Mouse (Mus musculus): Measurements from ENCODE around the gene Wasf1. TPM values are rescaled to one million over a fixed set of nuclear protein-coding genes. Genes with fewer than 3 reads are reported as not detected.

The Wasf1 gene
- total RNA-seq (2021): 1 to 10 TPM; 1.4 to 1.8 TPM
- long read RNA-seq, experiment 1, partial matches to known transcripts: 1 of 2 reads
- long read RNA-seq, experiment 1, other reads (novel, unspliced or antisense): 0 of 2 reads
- long read RNA-seq, experiment 2, partial matches to known transcripts: 0 of 1 reads
- long read RNA-seq, experiment 2, other reads (novel, unspliced or antisense): 0 of 1 reads

DNA sequence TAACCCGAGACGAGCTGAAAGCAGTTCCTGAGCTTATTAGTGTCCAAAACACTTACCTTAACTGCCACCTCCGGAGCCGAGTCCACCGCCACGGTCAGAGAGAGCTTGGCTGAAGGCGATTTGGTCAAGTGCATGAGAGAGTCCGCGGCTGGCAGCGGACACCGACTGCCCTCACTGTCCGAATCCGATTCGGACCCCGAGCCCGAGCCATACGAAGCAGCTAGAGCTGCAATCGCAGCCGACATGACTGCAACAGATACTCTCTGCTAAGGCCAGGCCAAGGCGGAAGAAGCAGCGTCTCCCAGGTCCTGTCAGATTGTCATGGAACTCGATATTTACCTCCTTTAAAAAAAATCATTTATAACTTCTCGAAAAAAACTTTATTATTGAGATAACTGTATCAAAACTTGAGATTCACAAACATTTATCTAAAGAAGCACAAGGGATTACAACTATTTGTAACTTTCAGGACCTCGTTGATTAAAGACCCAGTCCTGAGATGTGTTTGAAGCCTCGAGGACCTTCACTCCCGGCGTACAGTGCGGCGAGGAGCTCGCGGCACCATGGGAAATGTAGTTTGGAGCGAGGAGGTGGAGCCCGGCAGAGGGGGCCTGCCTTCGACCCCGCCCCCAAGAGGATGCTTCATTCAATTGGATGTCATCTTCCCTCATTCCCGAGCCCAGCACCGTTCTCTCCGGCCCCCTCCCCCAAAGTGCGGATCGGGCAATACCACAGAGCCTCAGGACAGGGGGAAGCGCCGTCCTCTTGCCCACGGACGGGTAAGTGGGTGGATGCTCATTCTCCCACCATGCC, at the start of gene Wasf1, which contains the start of gene Cdc40:
Gene Wasf1, plus strand, starts transcription at position 645 of the 813 bp plus-strand sequence.
Gene Cdc40, minus strand, starts transcription at position 481 of the 813 bp plus-strand sequence.
- DNase-seq: peak; percentile 96
- intact Hi-C loops (cut with DNase I; ENCODE audit: low total_unique reads): no loop called here

DNA sequence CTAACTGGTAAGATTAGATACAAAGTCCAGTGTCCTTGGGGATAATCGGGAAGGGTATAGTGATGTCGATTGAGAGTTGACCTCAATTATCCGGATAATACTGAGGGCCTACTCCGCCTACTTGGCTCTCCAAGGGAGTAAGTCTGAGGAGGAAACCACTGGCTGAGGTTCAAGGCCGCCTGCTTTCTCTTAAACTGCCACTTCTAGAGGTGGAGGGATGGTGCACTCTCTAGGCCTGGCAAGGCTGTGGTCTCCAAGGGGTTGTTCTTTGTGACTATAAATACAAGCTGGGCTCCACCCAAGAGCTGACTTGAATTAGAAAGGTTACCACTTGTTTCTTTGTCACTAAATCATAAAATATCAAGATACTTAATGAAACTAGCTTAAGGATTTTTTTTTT, 43.2 kb upstream of the Wasf1 start:
- peak; percentile 24 for DNase-seq
- intact Hi-C loops (cut with DNase I; ENCODE audit: low total_unique reads): no loop called here

DNA sequence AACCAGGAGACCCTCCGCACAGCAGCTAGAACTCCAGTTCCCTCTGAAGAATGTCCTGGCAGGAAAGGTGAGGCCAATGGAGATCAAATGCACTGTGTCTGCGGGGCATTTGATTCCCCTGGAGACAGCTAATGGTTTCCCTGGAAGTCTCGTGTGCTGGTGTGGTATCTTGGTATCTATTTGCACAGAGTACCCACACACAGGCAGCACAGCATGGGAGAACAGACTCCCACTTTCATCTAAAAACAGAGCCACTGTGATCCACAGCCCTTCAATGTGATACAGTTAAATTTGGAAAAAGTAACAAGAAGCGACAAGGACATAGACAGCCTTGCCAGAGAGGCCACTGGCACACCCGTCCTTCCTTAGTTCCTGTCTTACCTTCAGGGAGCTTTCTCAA, 39.4 kb upstream of the Wasf1 start:
- intact Hi-C loops (cut with DNase I; ENCODE audit: low total_unique reads): no loop called here
- DNase-seq: no peak

DNA sequence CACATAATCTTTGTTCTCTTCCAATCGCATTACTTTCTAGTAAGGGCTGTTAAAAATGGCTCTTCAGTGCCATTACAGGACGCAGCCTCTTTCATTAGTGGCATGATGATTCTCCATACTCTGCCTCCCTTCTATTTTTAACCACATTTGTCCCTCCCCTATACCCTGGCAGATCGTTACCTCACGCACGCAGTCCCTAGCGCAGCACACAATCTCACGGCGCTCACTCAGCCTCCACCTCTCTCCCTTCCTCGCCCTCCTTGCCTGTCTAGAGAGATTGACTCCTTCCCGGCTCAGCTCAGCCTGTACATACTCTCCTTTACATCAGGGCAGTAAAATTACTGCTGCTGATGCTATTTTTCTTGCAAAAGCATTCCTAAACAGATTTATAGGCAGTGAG, 38.7 kb upstream of the Wasf1 start:
- no peak for DNase-seq
- intact Hi-C loops (cut with DNase I; ENCODE audit: low total_unique reads): no loop called here

DNA sequence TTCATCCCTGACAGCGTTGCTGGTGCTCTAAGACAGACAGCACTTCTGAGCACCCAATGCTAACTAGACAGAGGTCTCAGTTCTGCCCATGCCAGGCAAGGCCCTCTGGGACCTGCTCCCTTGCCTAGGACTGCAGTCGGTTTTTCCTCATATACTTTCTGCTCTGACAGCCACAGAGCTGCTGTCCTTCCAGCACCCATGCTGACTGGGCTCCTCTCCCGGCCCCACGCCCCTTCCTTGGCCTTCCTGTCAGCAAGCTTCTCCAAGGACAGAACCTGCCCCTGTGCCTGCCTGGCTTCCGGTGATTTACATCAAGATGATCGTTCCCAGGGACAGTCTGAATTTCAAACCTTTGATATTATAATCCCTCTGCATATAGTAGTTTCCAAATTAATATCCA, 37.6 kb upstream of the Wasf1 start:
- intact Hi-C loops (cut with DNase I; ENCODE audit: low total_unique reads): no loop called here
- no peak for DNase-seq

DNA sequence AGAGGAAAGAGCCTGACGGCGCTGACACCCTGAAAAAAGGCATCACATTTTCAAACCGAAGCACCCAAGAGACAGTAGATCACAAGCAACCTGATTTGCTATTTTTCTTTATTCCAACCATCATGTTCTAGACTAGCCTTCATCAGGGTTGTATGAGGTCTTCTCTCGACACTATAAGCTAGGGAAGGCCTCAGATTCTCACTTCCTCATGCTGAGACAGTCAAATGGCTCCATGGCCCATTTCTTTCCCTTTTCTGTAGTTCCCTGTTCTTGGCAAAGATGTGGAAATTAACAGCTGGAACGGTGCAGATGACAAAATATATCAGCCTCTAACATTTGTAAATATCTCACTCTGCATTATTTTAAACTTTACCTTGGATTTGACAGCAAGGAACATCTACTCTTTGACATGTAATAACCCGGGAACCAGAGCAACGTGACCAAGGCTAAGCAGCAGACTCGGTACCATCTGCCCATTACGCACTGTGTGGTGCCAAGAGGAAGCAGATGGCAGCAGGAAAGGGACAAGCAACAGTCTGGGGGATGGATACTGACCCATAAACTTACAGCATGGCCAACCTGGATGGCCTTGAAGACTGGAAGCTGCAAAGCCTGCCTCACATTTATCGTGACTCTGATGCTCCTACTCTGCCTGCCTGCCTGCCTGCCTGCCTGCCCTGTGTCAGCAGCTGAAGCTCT, 36.0 kb upstream of the Wasf1 start:
- intact Hi-C loops (cut with DNase I; ENCODE audit: low total_unique reads): no loop called here
- no peak for DNase-seq

DNA sequence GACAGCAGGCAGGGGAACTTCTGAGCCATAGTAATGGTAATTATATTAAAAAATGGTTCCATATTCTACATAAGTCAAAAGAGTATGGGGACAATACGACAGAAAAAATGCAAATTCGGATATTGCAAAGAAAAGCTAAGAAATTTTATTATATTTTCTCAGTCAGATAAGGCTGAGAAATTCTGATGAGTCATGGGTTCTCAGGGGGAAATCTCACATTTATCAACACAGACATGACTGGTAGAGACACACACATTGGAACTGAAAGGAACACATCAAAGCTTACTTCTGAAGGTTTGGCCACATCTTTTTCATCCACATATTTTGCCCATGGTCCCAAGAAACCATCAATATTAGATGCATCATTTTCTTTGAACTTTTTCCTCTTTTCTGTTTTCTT, 32.6 kb upstream of the Wasf1 start:
- intact Hi-C loops (cut with DNase I; ENCODE audit: low total_unique reads): no loop called here
- no peak for DNase-seq

DNA sequence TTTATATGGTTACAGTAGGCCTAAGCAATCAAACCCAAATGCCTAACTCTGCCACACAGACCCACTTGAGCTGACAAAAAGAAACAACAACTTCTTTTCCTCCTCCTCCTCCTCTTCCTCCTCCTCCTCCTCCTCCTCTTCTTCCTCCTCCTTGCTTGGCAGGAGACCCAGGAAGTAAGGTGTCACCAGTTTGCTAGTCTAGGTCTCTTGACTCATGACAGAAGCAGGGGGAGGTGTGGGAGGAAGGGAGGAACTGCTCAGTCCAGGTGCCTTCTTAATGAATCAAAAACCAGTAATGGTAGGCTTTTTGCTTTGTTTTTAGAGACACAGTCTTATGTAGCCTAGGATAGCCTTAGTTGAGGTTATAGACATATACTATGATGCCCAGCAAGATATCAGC, 32.1 kb upstream of the Wasf1 start:
- intact Hi-C loops (cut with DNase I; ENCODE audit: low total_unique reads): no loop called here

DNA sequence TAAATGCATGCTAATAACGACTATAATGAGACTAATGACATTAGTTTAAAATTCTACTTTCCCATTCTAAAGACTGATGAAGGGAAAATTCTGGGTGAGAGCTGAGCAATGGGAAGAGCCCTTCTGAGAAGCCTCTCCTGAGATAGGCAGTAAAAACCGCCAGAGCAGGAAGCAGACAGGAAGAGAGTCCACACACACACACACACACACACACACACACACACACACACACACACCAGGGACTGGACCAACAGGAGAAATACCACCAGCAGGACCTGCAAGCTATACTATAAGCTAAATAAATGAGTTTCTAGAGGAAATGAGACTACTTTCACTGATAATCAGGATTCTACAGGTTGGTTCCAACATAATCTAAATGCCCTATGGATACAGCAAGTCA, 27.7 kb upstream of the Wasf1 start:
- intact Hi-C loops (cut with DNase I; ENCODE audit: low total_unique reads): no loop called here
- no peak for DNase-seq

More for the DNA sequence above, 32.1 kb upstream of the Wasf1 start:
- no peak for DNase-seq

DNA sequence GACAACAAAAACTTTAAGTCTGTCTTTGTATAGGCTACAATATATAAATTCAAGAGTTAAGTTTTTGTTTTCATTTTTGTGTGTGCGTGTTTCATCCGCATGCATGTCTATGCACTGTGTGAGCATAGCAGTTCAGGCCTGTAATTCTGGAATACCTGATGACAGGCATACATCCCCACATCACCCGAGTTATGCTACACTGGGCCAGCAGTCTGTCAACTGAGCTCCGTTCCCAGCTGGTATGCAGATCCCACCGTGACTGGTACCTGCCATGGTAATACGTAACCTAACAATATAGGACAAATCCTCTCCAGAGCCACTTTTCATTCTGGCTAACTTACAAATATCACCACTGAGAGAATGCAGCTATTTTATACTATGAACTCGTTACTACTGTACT, 26.6 kb upstream of the Wasf1 start:
- DNase-seq: no peak
- intact Hi-C loops (cut with DNase I; ENCODE audit: low total_unique reads): no loop called here

DNA sequence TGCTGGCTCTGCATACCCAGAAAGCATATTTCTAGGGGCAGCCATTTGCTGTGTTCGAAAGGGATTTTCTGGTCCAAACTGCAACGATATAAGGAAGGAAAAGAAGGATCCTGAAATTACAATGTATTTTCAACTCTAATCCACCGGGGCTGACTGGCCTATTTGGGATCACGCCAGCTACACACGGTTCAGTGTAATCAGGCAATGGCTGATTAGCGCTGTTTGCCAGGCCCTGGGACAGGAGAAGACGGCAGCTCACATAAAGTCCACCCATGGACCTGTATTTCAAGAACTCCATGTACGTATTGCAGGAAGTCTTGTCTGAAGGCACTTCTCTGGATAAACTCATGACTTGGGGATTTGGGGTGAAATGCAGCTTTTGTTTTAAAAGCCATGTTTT, 25.7 kb upstream of the Wasf1 start:
- no peak for DNase-seq
- intact Hi-C loops (cut with DNase I; ENCODE audit: low total_unique reads): no loop called here

DNA sequence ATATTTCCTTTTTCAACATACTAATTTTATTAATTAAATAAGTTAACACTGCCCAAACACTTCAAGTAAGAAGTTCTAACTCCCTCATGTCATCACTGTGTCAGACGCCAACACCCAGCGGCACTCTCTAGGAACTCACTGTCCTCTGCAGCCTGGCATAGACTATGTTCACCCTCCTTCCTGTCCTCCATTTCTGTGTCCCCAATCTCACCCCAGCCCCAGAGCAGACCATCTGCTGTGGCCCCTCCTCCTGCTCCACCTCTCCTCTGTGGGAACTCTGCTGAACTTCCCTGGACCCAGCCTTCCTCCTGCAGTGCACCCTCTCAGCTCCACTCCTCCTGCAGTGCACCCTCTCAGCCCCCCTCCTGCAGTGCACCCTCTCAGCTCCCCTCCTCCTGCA, 15.2 kb upstream of the Wasf1 start:
- no peak for DNase-seq
- intact Hi-C loops (cut with DNase I; ENCODE audit: low total_unique reads): no loop called here

DNA sequence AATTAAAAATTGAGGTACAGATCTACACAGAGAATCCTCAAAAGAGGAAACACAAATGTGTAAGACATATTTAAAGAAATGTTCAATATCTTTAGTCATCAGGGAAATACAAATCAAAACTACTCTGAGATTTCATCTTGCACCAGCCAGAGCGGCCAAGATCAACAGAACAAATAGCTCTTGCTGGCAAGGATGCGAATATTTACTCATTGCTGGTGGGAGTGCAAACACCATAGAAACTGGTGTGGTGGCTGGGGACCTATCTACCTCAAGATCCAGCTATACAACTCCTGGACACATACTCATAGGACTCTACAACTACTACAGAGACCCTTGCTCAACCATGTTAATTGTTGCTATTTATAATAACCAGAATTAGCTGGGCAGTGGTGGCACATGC, 12.0 kb upstream of the Wasf1 start:
- intact Hi-C loops (cut with DNase I; ENCODE audit: low total_unique reads): no loop called here
- DNase-seq: no peak

DNA sequence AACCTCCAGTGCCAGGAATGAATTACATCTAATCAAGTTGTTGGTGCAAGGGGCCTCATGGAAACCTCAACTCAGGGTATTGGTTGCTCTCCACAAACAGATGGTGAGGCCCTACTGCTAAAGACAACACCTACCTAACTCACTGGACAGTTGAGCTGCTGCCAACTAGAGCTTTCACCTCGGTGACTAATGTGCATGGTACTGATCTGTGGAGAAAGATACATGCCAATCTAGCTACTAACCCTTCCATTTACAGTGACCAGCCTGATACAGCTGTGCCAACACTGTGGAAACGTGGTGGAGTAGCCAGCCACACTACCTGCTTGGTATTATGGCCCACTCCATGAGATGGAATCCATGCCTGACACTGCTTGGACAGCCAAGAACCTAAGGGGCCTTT, 11.2 kb upstream of the Wasf1 start:
- DNase-seq: no peak
- intact Hi-C loops (cut with DNase I; ENCODE audit: low total_unique reads): no loop called here

DNA sequence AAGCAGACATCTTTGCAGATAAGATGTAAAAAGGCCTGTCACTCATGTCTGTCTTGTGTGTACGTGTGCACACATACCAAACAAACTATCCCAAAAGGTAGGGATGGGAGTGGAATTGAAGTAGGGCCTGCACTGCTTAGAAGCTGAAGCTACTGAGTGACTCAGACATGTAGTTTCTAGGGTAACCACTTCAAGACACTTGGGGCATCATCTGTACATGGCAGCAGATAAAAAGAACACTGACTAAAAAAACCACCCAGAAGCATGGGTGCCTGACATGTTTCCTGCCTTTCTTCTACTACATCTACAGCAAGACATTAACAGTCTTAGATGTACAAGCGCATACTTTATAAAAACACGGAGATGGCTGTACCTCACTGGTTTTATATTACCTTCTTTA, 5.0 kb upstream of the Wasf1 start:
- intact Hi-C loops (cut with DNase I; ENCODE audit: low total_unique reads): no loop called here
- DNase-seq: no peak

DNA sequence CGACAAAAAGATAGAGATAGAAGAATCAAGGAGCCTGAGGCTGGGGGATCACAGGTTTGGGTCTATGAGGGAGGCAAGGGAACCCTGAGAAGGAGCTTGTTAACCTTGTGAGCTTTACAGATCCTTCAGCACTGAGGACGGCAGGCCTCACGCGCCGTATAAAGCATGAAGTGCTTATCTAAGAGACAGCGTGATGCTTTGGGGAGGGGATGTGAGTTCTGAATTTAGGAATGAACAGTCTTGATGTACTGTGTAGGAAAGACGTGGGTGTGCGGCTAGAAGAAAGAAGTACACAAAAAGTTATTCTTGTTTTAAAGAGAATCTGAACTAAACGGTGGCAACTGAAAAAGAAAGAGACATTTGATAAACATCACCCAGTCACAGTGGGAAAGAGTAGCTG, 3.3 kb upstream of the Wasf1 start:
- intact Hi-C loops (cut with DNase I; ENCODE audit: low total_unique reads): no loop called here
- no peak for DNase-seq

DNA sequence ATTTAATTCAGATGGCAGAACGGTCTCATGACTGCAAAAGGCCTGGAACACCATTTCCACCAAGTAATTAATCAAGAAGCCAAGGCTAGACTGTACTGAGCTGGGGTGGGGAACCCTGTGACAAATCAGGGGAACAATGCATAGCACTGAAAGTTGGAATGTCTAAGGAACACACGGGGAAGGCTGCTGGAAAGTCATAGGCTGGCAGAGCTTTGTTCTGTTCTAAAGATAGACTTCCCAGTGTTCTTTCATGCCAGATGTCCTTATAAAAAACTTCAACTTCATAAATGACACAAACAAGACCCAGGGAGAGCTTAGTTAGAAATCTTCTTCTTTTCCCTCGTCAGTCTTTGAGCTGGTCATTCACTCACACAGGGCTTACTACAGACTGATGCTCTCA, 2.0 kb upstream of the Wasf1 start:
- intact Hi-C loops (cut with DNase I; ENCODE audit: low total_unique reads): no loop called here
- no peak for DNase-seq

DNA sequence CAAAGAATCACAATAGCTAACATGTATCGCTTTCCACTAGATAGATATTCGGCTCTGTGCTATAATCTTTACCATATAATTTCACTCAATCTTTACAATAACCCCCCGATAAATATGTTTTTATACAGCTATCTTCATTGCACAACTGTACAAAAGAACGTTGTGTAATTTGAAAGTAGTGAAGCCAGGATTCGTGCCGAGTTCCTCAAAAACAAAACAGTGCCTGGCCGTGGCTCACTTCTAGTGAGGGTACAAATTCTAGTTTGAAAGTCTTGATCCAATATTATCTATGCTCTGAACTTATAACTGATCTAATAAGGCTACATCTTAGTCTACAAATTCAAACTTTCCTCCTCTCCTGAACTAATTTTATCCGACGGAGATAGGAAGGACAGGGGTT, 942 bp upstream of the Wasf1 start:
- intact Hi-C loops (cut with DNase I; ENCODE audit: low total_unique reads): no loop called here
- no peak for DNase-seq

DNA sequence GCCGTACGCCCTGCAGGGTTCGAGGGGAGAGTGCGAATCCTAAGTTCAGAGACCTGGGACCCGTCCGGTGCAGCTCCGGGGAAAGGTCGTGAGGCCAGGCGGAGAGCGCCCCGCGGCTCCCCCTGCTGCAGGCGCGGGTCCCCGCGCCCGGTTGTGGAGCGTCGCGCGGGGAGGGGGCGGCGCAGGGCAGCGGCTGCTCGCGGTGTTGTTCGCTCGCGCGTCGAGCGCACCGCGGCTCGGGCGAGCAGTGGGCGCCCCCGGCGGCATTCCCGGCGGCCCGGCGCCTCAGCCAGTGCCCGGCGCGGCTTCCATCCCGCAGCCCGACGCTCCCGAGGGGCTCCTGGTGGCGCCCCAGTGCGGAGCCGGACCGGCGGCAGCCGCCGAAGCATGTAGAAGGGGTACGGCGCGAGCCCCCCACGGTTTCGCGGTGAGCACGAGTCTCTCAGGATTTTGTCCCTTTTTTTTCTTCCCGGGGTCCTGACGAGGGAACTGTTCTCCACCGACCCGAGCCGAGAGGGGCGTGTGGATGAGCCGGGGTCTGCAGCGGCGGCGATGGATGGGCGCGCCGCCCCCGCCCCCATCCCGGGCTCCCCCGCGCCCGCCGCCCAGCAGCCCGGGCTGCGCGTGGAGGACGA, 486 bp downstream of the Wasf1 start:
- intact Hi-C loops (cut with DNase I; ENCODE audit: low total_unique reads): no loop called here
- no peak for DNase-seq

DNA sequence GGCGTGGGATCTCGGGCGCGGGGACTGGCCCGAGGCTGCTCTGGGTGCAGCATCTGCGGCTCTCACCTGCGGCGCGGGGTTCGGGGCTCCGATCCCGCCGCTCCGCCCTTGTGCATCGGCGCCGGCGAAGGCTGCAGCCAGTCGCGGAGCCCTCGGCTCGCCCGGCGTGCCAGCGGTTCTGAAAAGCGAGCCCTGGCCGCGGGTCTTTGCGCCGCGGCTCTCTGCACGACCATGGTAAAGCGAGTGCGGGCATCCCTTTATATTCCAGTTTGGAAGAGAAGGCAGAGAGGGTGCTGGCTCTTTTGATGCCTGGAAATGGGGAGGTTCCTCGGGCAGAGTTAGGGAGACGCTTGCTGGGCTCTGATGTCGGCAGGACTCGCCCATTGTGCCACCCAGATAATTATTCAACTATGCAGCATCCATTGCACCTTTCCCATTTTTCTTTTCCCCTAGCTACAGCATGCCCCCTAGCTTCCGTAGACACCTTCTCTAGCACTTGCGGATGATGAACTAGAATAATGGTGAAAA, 1.1 kb downstream of the Wasf1 start:
- intact Hi-C loops (cut with DNase I; ENCODE audit: low total_unique reads): no loop called here
- peak; percentile 14 for DNase-seq

Data from gastrocnemius, postnatal 14 days (tissue).